In genomic region chr13:44896211-44896610, GRCm38 (mm10) we compare ENCODE assay signal across 20 mouse cellular contexts.
DNase-seq lines count a peak whose midpoint lies in the region; ATAC-seq lines count a peak whose summit lies in the region.
"Had no signal": no experiment of that assay in that cellular context is flagged by ENCODE, and none has a peak within 500 bp of the region (broad histone marks: within the 10 kb centered on the region; RNA-seq: fewer than 3 reads in every experiment).

No protein-coding gene starts in this region.

- no peaks in the 10 kb centered on the region for H3K9me3 ChIP-seq in midbrain, embryonic 11.5 days (ENCODE audit: control insufficient read depth, low read length)
- H3K9me3 ChIP-seq in midbrain, embryonic 14.5 days (ENCODE audit: control insufficient read depth, low read length), result no peaks in the 10 kb centered on the region
- H3K9me3 ChIP-seq: embryonic facial prominence, embryonic 13.5 days; embryonic facial prominence, embryonic 15.5 days; forebrain, embryonic 10.5 days; forebrain, embryonic 12.5 days had no signal

- H3K4me3 ChIP-seq in midbrain, embryonic 11.5 days (ENCODE audit: low read depth, low read length), result no peak overlapping the region
- H3K4me3 ChIP-seq in midbrain, embryonic 14.5 days (replicated peaks; ENCODE audit: low read depth, low read length), result no peak overlapping the region
- H3K4me3 ChIP-seq: embryonic facial prominence, embryonic 13.5 days; embryonic facial prominence, embryonic 15.5 days; erythroblast, embryonic 14.5 days; forebrain, embryonic 10.5 days; forebrain, embryonic 12.5 days; gastrocnemius, adult 2 months had no signal

- no peaks in the 10 kb centered on the region for H3K27me3 ChIP-seq in midbrain, embryonic 11.5 days (ENCODE audit: control insufficient read depth, insufficient read depth, low read length)
- no peaks in the 10 kb centered on the region for H3K27me3 ChIP-seq in midbrain, embryonic 14.5 days (ENCODE audit: control insufficient read depth, insufficient read depth, low read length)
- H3K27me3 ChIP-seq: embryonic facial prominence, embryonic 13.5 days; embryonic facial prominence, embryonic 15.5 days; forebrain, embryonic 12.5 days had no signal

- H3K36me3 ChIP-seq in midbrain, embryonic 11.5 days (ENCODE audit: control insufficient read depth, insufficient read depth, low read length), result peaks cover 7% of the 10 kb centered on the region; the same call in 1 of the 2 replicates
- H3K36me3 ChIP-seq in midbrain, embryonic 14.5 days (ENCODE audit: control insufficient read depth, insufficient read depth, low read length), result peaks cover 29% of the 10 kb centered on the region

- DNase-seq in cerebellum, adult 18-20 months, result peak; percentile 38 to 44
- DNase-seq in cerebellum, adult 8-10 months, result no peak
- peak; percentile 45 for DNase-seq in cerebellum, adult 9-11 months
- no peak for DNase-seq in cerebellum, adult 9-10 months
- peak; percentile 61 to 67 for DNase-seq in cerebellum, postnatal 25 days
- DNase-seq in cerebellum, postnatal 4 days (ENCODE audit: low spot score in 2 of 2), result no peak
- peak; percentile 62 for DNase-seq in midbrain, embryonic 11.5 days (ENCODE audit: low spot score, missing footprints)
- no peak for DNase-seq in midbrain, embryonic 14.5 days
- DNase-seq: adrenal gland, adult 2 months; adrenal gland, postnatal 10 days; adrenal gland, postnatal 25 days; embryo, embryonic 11 days; gastrocnemius, adult 2 months had no signal

- H3K9ac ChIP-seq in midbrain, embryonic 11.5 days (ENCODE audit: low read length), result no peak overlapping the region
- H3K9ac ChIP-seq in midbrain, embryonic 14.5 days (replicated peaks; ENCODE audit: low read length), result no peak overlapping the region
- H3K9ac ChIP-seq: embryonic facial prominence, embryonic 13.5 days; embryonic facial prominence, embryonic 15.5 days; forebrain, embryonic 12.5 days had no signal

- H3K27ac ChIP-seq in midbrain, embryonic 11.5 days (ENCODE audit: low read depth, low read length), result no peak overlapping the region
- H3K27ac ChIP-seq in midbrain, embryonic 14.5 days (replicated peaks; ENCODE audit: low read depth, low read length), result no peak overlapping the region
- H3K27ac ChIP-seq: embryonic facial prominence, embryonic 13.5 days; embryonic facial prominence, embryonic 15.5 days; forebrain, embryonic 10.5 days; forebrain, embryonic 12.5 days; gastrocnemius, adult 2 months had no signal

- H3K4me2 ChIP-seq in midbrain, embryonic 11.5 days, result no peak overlapping the region
- no peak overlapping the region for H3K4me2 ChIP-seq in midbrain, embryonic 14.5 days (ENCODE audit: low read length)
- H3K4me2 ChIP-seq: embryonic facial prominence, embryonic 13.5 days; embryonic facial prominence, embryonic 15.5 days; forebrain, embryonic 12.5 days had no signal

- 92% methylated on average over 12 of the region's 12 CpGs for WGBS in midbrain, embryonic 11.5 days
- 95% methylated on average over 12 of the region's 12 CpGs for WGBS in midbrain, embryonic 14.5 days

- no peak for ATAC-seq in midbrain, embryonic 11.5 days (ENCODE audit: low FRiP score)
- no peak for ATAC-seq in midbrain, embryonic 14.5 days (ENCODE audit: low FRiP score, low TSS enrichment)
- ATAC-seq: forebrain, embryonic 14.5 days; forebrain, embryonic 16.5 days had no signal

- H3K4me1 ChIP-seq in midbrain, embryonic 11.5 days (ENCODE audit: control insufficient read depth, insufficient read depth, low read length), result no peaks in the 10 kb centered on the region
- no peaks in the 10 kb centered on the region for H3K4me1 ChIP-seq in midbrain, embryonic 14.5 days (ENCODE audit: control insufficient read depth, insufficient read depth, low read length)
- H3K4me1 ChIP-seq: embryonic facial prominence, embryonic 15.5 days had no signal

Comparison
In these comparisons a context has a peak if more than half of its experiments do, and no peak if none do; other contexts are left out.
1. DNase-seq: peak in cerebellum, adult 18-20 months (2 of 2), cerebellum, adult 9-11 months (single experiment), cerebellum, postnatal 25 days (2 of 2) and midbrain, embryonic 11.5 days (single experiment); none in cerebellum, adult 8-10 months (single experiment), cerebellum, adult 9-10 months (single experiment), cerebellum, postnatal 4 days (0 of 2) and midbrain, embryonic 14.5 days (single experiment).